In genomic region chr8:72151418-72152078, GRCm38 (mm10) we compare ENCODE assay signal across 1 mouse cellular context.
TF ChIP-seq lines count a peak whose summit lies in the region.

No protein-coding gene starts in this region.

TF ChIP-seq in MEL, 35 proteins besides CTCF, POLR2A, EP300 and RAD21 (continued from another document):
- no peak for TF ChIP-seq POLR2AphosphoS5 (IDR thresholded peaks at IDR 0.05; ENCODE audit: borderline replicate concordance, low read depth, low read length)
- TF ChIP-seq TBP (IDR thresholded peaks at IDR 0.05; ENCODE audit: low read depth, low read length): no peak
- TF ChIP-seq USF1 (IDR thresholded peaks at IDR 0.05; ENCODE audit: low read depth, low read length): no peak
